Mouse (Mus musculus) kidney, embryonic 15.5 days (tissue): ENCODE measurements around the gene Trim15. TPM values are rescaled to one million over a fixed set of nuclear protein-coding genes. Genes with fewer than 3 reads are reported as not detected.
A peak's percentile ranks its signal among the peaks of the same experiment; 100 is the strongest.
"Not testable (repeated sequence)": the region's sequence is repeated elsewhere in the genome, so short reads cannot be mapped to it uniquely, and the experiment has no call there.

ENCODE experiments used
- ATAC-seq: fragments of 200-750 bp; cut with Nextera tagmentation; replicated peaks from 2 replicates; pipeline ENCODE4 v1.8.0; 2017; ENCODE audit warnings: moderate TSS enrichment; ENCODE audit not compliant: low FRiP score
- H3K27ac ChIP-seq: fragments of 300-500 bp; sonication (generic); 2 replicates; pipeline ENCODE4 v1.5.1; 2015; ENCODE audit warnings: mild to moderate bottlenecking, inconsistent platforms
- H3K27me3 ChIP-seq: fragments of 300-500 bp; sonication (generic); 2 replicates; pipeline ENCODE4 v1.6.1; 2015; ENCODE audit warnings: inconsistent platforms
- H3K36me3 ChIP-seq: fragments of 300-500 bp; sonication (generic); 2 replicates; pipeline ENCODE4 v1.6.1; 2015; ENCODE audit warnings: inconsistent platforms
- H3K4me1 ChIP-seq: fragments of 300-500 bp; sonication (generic); 2 replicates; pipeline ENCODE4 v1.6.1; 2015; ENCODE audit warnings: inconsistent platforms
- H3K4me2 ChIP-seq: fragments of 300-500 bp; sonication (generic); 2 replicates; pipeline ENCODE4 v1.6.1; 2015; ENCODE audit warnings: moderate library complexity, mild to moderate bottlenecking, inconsistent platforms
- H3K4me3 ChIP-seq: fragments of 300-500 bp; sonication (generic); replicated peaks from 2 replicates; pipeline ENCODE4 v1.5.1; 2015; ENCODE audit warnings: mild to moderate bottlenecking, inconsistent platforms
- H3K9ac ChIP-seq: fragments of 300-500 bp; sonication (generic); 2 replicates; pipeline ENCODE4 v1.6.1; 2015; ENCODE audit warnings: mild to moderate bottlenecking, inconsistent platforms
- H3K9me3 ChIP-seq: fragments of 300-500 bp; sonication (generic); replicated peaks from 2 replicates; pipeline ENCODE4 v1.6.1; 2016; ENCODE audit warnings: inconsistent platforms
- WGBS: fragments of 180-500 bp; shearing (Covaris S2); methylation state at CpG from one replicate; pipeline ENCODE4 v1.1.7; 2015; ENCODE audit warnings: mixed read lengths; 5-methylcytosine and 5-hydroxymethylcytosine counted together
- polyA plus RNA-seq: library from polyadenylated mRNA; unstranded; fragments of >200 nt; fragmentation: Nextera tagmentation; extraction: Ambion mirVana; gene quantifications from 2 replicates; pipeline ENCODE4 v1.2.1, GENCODE M21; 2015

Gene Trim15
- polyA plus RNA-seq, 1 experiment from 2014 or later: 0.22 TPM

GRCm38 (mm10) chr17:36839001-36839400 lies 28.0 kb downstream of the Trim15 start:
- WGBS: 88% methylated on average over 5 of the region's 5 CpGs
- Histone ChIP-seq H3K9me3 (no peaks in the 10 kb centered on the region), H3K4me1 (peaks cover 19% of the 10 kb centered on the region)

GRCm38 (mm10) chr17:36836874-36837647 lies 29.9 kb downstream of the Trim15 start, which contains the start of gene Trim26:
TSS of gene Trim26 (plus strand) at chr17:36837134.
- peak within 1 kb of the TSS; percentile 98 for H3K27ac ChIP-seq
- ATAC-seq: peak; percentile 99

More at GRCm38 (mm10) chr17:36839001-36839400, 28.0 kb downstream of the Trim15 start:
- no peak for ATAC-seq
- Histone ChIP-seq H3K4me2 (no peak overlapping the region), H3K4me3 (no peak overlapping the region), H3K36me3 (no peaks in the 10 kb centered on the region), H3K9ac (no peak overlapping the region), H3K27ac (no peak overlapping the region), H3K27me3 (0 out of 2 replicates have a peak, but pooled peaks cover under 1% of the 10 kb centered on the region)

GRCm38 (mm10) chr17:36836427-36836812 lies 30.6 kb downstream of the Trim15 start:
- ATAC-seq: peak; percentile 5
- peak overlapping the region; percentile 82 for H3K4me3 ChIP-seq
- 20% methylated on average over 3 of the region's 3 CpGs for WGBS

More at GRCm38 (mm10) chr17:36836874-36837647, 29.9 kb downstream of the Trim15 start, which contains the start of gene Trim26:
- Histone ChIP-seq H3K36me3 (no peaks in the 10 kb centered on the region), H3K4me1 (peaks cover 13% of the 10 kb centered on the region), H3K4me3 (peak within 1 kb of the TSS; percentile 82), H3K27me3 (0 out of 2 replicates have a peak, but pooled peaks cover 4% of the 10 kb centered on the region), H3K9ac (peak within 1 kb of the TSS; percentile 85), H3K4me2 (peak within 1 kb of the TSS; percentile 78), H3K9me3 (no peaks in the 10 kb centered on the region)
- under 1% methylated on average over 58 of the region's 58 CpGs for WGBS

GRCm38 (mm10) chr17:36835591-36836426 lies 31.2 kb downstream of the Trim15 start:
- WGBS: 30% methylated on average over 12 of the region's 12 CpGs

More at GRCm38 (mm10) chr17:36836427-36836812, 30.6 kb downstream of the Trim15 start:
- H3K9ac ChIP-seq: peak overlapping the region; percentile 85
- H3K27me3 ChIP-seq: 0 out of 2 replicates have a peak, but pooled peaks cover 4% of the 10 kb centered on the region
- H3K9me3 ChIP-seq: no peaks in the 10 kb centered on the region
- H3K36me3 ChIP-seq: no peaks in the 10 kb centered on the region
- peak overlapping the region; percentile 98 for H3K27ac ChIP-seq
- H3K4me1 ChIP-seq: peaks cover 13% of the 10 kb centered on the region
- peak overlapping the region; percentile 78 for H3K4me2 ChIP-seq

DNA sequence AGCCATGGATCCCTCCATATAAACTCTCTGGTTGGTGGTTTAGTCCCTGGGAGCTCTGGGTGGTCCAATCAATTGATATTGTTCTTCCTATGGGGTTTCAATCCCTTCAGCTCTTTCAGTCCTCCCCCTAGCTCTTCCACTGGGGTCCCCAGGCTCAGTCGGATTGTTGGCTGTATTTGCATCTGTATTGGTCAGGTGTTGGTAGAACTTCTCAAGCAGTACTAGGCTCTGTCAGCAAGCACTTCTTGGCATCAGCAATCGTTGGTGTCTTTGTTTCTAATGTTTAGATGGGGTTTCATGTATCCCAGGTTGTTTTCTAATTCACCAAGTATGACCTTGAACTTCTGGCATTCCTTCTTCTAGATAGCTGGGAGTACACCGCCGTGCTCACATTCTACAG lies 34.3 kb downstream of the Trim15 start:
- Histone ChIP-seq H3K4me2 (no peak overlapping the region), H3K27me3 (peaks cover 14% of the 10 kb centered on the region; the same call in 1 of the 2 replicates), H3K9ac (no peak overlapping the region), H3K36me3 (no peaks in the 10 kb centered on the region), H3K4me3 (no peak overlapping the region), H3K4me1 (peaks cover 10% of the 10 kb centered on the region), H3K27ac (no peak overlapping the region), H3K9me3 (no peaks in the 10 kb centered on the region)
- 53% methylated on average over 4 of the region's 4 CpGs for WGBS
- no peak for ATAC-seq

More at GRCm38 (mm10) chr17:36835591-36836426, 31.2 kb downstream of the Trim15 start:
- Histone ChIP-seq H3K4me3 (peak overlapping the region; percentile 82), H3K4me1 (peaks cover 13% of the 10 kb centered on the region), H3K4me2 (peak overlapping the region; percentile 78), H3K36me3 (no peaks in the 10 kb centered on the region), H3K9ac (peak overlapping the region; percentile 85; the same call in 1 of the 2 replicates), H3K27ac (peak overlapping the region; percentile 98), H3K27me3 (0 out of 2 replicates have a peak, but pooled peaks cover 4% of the 10 kb centered on the region), H3K9me3 (no peaks in the 10 kb centered on the region)
- ATAC-seq: peak; percentile 7; the same call in 1 of the 2 replicates

DNA sequence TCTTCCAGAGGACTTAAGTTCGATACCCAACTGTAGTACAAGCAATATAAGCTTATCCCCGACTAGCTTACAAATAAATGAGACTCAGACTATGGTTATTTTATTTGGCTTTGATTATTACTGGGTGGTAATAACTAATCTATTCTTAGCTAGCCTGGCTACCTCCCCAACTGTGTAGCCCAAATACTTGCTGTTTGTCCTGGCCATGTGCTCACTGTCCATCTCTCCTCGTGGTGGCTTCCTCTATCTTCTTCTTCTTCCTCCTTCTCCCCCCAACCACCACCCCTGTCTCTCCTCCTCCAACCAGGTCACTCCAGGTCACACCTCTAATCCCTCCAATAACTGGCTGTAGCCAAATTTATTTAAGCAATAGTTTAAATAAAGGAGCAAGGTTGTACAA lies 36.5 kb downstream of the Trim15 start:
- WGBS: 75% methylated on average over 3 of the region's 3 CpGs
- ATAC-seq: no peak
- Histone ChIP-seq H3K9ac (no peak overlapping the region), H3K4me2 (no peak overlapping the region), H3K4me3 (no peak overlapping the region), H3K9me3 (no peaks in the 10 kb centered on the region), H3K27me3 (peaks cover 20% of the 10 kb centered on the region; the same call in 1 of the 2 replicates), H3K27ac (no peak overlapping the region), H3K4me1 (no peaks in the 10 kb centered on the region), H3K36me3 (no peaks in the 10 kb centered on the region)

GRCm38 (mm10) chr17:36828488-36828887 lies 38.5 kb downstream of the Trim15 start:
- no peaks in the 10 kb centered on the region for H3K9me3 ChIP-seq
- no peaks in the 10 kb centered on the region for H3K4me1 ChIP-seq
- H3K9ac ChIP-seq: no peak overlapping the region
- ATAC-seq: no peak
- 84% methylated on average over 2 of the region's 2 CpGs for WGBS
- H3K27me3 ChIP-seq: peaks cover 16% of the 10 kb centered on the region; the same call in 1 of the 2 replicates
- H3K27ac ChIP-seq: no peak overlapping the region
- H3K4me2 ChIP-seq: no peak overlapping the region
- H3K4me3 ChIP-seq: no peak overlapping the region
- no peaks in the 10 kb centered on the region for H3K36me3 ChIP-seq

DNA sequence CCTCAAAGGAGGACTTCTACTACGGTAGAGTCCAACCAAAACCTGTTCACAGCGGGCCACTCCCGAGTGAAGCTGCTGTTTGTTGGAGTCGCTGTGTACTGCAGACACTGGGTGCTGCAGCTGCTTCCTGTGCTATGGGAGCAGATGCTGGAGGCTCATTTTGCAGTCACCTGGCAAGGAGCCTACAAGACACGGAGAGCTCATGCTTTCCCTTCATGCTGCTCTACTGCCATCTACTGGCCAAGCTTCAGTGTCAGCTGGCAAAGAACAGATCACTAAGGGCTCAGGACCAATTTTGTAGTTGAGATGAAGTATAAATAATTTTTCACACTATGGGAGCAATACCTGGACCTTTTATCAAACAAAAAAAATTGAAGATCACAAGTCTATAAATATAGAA lies 41.0 kb downstream of the Trim15 start:
- WGBS: 10% methylated on average over 5 of the region's 5 CpGs
- peak; percentile 62; the same call in 1 of the 2 replicates for ATAC-seq
- H3K4me2 ChIP-seq: 0 out of 2 replicates have a peak overlapping the region, but pooled peaks have one; percentile 16

GRCm38 (mm10) chr17:36825525-36825924 lies 41.5 kb downstream of the Trim15 start:
- Histone ChIP-seq H3K9me3 (no peaks in the 10 kb centered on the region), H3K4me3 (no peak overlapping the region), H3K27ac (no peak overlapping the region), H3K9ac (no peak overlapping the region), H3K4me1 (no peaks in the 10 kb centered on the region), H3K4me2 (no peak overlapping the region), H3K36me3 (no peaks in the 10 kb centered on the region), H3K27me3 (peaks cover 16% of the 10 kb centered on the region; the same call in 1 of the 2 replicates)
- 28% methylated on average over 4 of the region's 4 CpGs for WGBS
- no peak for ATAC-seq

More for the DNA sequence above, 41.0 kb downstream of the Trim15 start:
- H3K27ac ChIP-seq, H3K9me3 ChIP-seq, H3K4me1 ChIP-seq, H3K9ac ChIP-seq, H3K36me3 ChIP-seq, H3K4me3 ChIP-seq: not testable (repeated sequence)
- peaks cover 16% of the 10 kb centered on the region; the same call in 1 of the 2 replicates for H3K27me3 ChIP-seq

DNA sequence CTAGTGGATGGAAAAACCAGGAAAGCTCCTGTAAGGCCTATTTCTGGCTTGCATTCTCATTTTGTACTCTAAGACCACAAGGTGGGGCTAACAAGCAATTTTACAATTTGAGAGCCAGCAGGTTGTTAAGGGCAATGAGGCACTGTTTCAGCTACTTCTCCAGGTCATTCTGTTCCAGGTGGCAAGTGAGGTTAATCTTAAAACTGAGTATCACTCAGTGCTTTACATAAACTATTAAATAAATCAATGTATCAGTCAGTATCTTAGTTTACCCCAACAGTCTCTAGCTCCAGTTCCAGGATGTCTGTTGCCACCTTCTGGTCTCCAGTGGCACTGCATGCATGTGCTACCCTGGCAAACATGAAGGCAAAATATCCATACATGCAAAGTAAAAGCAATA lies 43.0 kb downstream of the Trim15 start:
- Histone ChIP-seq H3K9me3 (no peaks in the 10 kb centered on the region), H3K4me1 (no peaks in the 10 kb centered on the region), H3K9ac (no peak overlapping the region), H3K4me2 (no peak overlapping the region), H3K4me3 (no peak overlapping the region), H3K27ac (no peak overlapping the region), H3K36me3 (no peaks in the 10 kb centered on the region), H3K27me3 (peaks cover 13% of the 10 kb centered on the region; the same call in 1 of the 2 replicates)
- no peak for ATAC-seq

DNA sequence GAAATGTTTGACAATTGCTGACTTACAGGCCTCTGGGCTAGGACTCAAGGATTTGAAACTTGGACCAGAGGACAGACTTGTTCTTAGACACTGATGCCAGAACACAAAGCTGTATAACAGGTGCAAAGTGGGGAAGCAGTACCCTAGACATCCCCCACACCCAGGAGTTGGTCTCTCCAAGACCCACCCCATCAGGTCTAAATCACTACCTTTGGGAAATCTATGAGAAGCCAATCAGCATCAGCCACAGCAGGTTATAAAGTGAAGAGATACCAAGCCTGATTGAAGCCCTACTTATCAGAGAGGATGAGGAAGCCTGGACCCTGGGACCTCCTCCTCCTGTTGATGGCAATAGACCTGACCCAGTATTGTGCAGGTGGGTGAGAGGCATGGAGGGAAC lies 55.1 kb downstream of the Trim15 start, which contains the start of gene H2-M10.6:
Gene H2-M10.6, plus strand, starts transcription at position 301 of the 400 bp plus-strand sequence.
- no peak within 1 kb of the TSS for H3K9ac ChIP-seq
- H3K27ac ChIP-seq: no peak within 1 kb of the TSS
- H3K36me3 ChIP-seq: no peaks in the 10 kb centered on the region
- no peak within 1 kb of the TSS for H3K4me3 ChIP-seq
- H3K4me1 ChIP-seq: no peaks in the 10 kb centered on the region
- no peaks in the 10 kb centered on the region for H3K9me3 ChIP-seq
- no peaks in the 10 kb centered on the region for H3K27me3 ChIP-seq
- H3K4me2 ChIP-seq: no peak within 1 kb of the TSS
- no peak for ATAC-seq
